Mouse (Mus musculus) lung, embryonic 14.5 days (tissue): ENCODE measurements around the gene Cpne6. TPM values are rescaled to one million over a fixed set of nuclear protein-coding genes. Genes with fewer than 3 reads are reported as not detected.

ENCODE experiments used
- ATAC-seq: fragments of 200-750 bp; cut with Nextera tagmentation; 2 replicates; pipeline ENCODE4 v1.8.0; 2017; ENCODE audit warnings: mild to moderate bottlenecking, moderate TSS enrichment, moderate library complexity; ENCODE audit not compliant: insufficient read depth
- DNase-seq: peaks from one replicate; pipeline ENCODE4 v3.0.0-alpha.2; 2015
- H3K27ac ChIP-seq: fragments of 300-500 bp; sonication (generic); 2 replicates; pipeline ENCODE4 v1.5.1; 2014; ENCODE audit warnings: low read depth, mild to moderate bottlenecking, moderate library complexity
- H3K27me3 ChIP-seq: fragments of 300-500 bp; sonication (generic); 2 replicates; pipeline ENCODE4 v1.6.1; 2014; ENCODE audit warnings: low read length, control low read depth; ENCODE audit not compliant: insufficient read depth
- H3K36me3 ChIP-seq: fragments of 300-500 bp; sonication (generic); 2 replicates; pipeline ENCODE4 v1.6.1; 2014; ENCODE audit warnings: control low read depth; ENCODE audit not compliant: insufficient read depth
- H3K4me1 ChIP-seq: fragments of 300-500 bp; sonication (generic); 2 replicates; pipeline ENCODE4 v1.6.1; 2014; ENCODE audit warnings: antibody characterized with exemption, control low read depth; ENCODE audit not compliant: insufficient read depth
- H3K4me2 ChIP-seq: fragments of 300-500 bp; sonication (generic); 2 replicates; pipeline ENCODE4 v1.6.1; 2014; ENCODE audit warnings: mild to moderate bottlenecking
- H3K4me3 ChIP-seq: fragments of 300-500 bp; sonication (generic); 2 replicates; pipeline ENCODE4 v1.5.1; 2014; ENCODE audit warnings: low read depth, low read length
- H3K9ac ChIP-seq: fragments of 300-500 bp; sonication (generic); 2 replicates; pipeline ENCODE4 v1.6.1; 2014
- H3K9me3 ChIP-seq: fragments of 300-500 bp; sonication (generic); 2 replicates; pipeline ENCODE4 v1.6.1; 2016; ENCODE audit warnings: low read depth, low read length, control low read depth
- CTCF ChIP-seq: IDR thresholded peaks from 2 replicates; pipeline ENCODE4 v1.5.1; 2016; ENCODE audit warnings: antibody characterized with exemption, low read depth
- WGBS: fragments of 180-500 bp; shearing (Covaris S2); extraction: QIAGEN DNeasy Blood & Tissue Kit; methylation state at CpG from one replicate; pipeline ENCODE4 v1.1.7; 2014; 5-methylcytosine and 5-hydroxymethylcytosine counted together
- polyA plus RNA-seq: library from polyadenylated mRNA; unstranded; fragments of >200 nt; fragmentation: Nextera tagmentation; extraction: Ambion mirVana; gene quantifications from 2 replicates; pipeline ENCODE4 v1.2.1, GENCODE M21; 2014

Gene Cpne6
- polyA plus RNA-seq, 1 experiment from 2014 or later, result 0.25 TPM

DNA sequence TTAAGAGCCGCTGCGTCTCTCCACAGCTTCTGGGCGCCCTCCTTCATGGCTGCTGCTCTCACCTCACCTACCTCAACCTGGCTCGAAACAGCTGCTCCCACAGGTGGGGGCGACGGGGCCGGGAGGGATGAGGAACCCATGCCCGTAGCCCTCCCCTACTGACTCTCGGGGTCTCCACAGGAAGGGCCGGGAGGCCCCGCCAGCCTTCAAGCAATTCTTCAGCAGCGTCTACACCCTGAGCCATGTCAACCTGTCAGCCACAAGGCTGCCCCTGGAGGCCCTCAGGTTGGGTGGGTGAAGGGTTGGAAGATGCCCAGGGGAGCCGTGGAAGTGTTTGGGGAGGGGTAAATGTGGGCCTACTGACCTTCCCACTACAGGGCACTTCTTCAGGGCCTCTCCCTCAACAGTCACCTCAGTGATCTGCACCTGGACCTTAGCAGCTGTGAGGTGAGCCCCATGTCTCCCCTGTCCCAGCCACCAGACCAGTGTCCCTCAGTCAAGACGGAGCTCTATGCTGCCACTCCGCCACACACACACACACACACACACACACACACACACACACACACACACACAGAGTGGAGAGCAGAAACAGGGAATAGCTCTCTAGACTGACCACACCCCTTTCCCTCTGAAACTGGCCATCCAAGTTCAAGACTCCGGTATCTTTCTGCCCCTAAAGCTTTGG, 13.3 kb upstream of the Cpne6 start:
- no peak overlapping the region for H3K9ac ChIP-seq
- 54% methylated on average over 16 of the region's 16 CpGs for WGBS
- TF ChIP-seq CTCF, result no peak
- H3K9me3 ChIP-seq, result no peaks in the 10 kb centered on the region
- DNase-seq, result no peak
- no peaks in the 10 kb centered on the region for H3K36me3 ChIP-seq
- peak; percentile 43 for ATAC-seq
- H3K4me1 ChIP-seq, result peaks cover under 1% of the 10 kb centered on the region; the same call in 1 of the 2 replicates
- H3K4me3 ChIP-seq, result no peak overlapping the region
- no peak overlapping the region for H3K4me2 ChIP-seq
- no peak overlapping the region for H3K27ac ChIP-seq
- H3K27me3 ChIP-seq, result no peaks in the 10 kb centered on the region

DNA sequence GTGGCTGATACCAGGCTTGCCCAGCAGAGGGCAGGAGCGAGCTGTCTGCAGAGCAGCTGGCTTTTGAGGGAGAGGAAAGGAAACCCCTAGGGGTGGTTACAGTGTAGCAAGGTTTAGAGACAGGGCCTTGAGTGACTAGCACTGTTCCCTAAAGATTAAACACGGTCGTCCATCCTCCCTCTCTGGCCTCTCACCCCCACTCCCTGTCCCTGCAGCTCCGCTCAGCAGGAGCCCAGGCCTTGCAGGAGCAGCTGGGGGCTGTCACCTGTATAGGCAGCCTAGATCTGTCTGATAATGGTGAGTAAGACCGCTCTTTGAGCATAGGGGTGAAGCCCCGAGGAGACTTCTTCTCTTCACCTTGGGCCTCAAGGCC, 12.8 kb upstream of the Cpne6 start:
- peak; percentile 67 for ATAC-seq
- H3K4me3 ChIP-seq, result no peak overlapping the region
- H3K27ac ChIP-seq, result no peak overlapping the region
- no peaks in the 10 kb centered on the region for H3K4me1 ChIP-seq
- H3K4me2 ChIP-seq, result no peak overlapping the region
- DNase-seq, result peak; percentile 94
- no peaks in the 10 kb centered on the region for H3K36me3 ChIP-seq
- peak; percentile 99 for TF ChIP-seq CTCF
- H3K9ac ChIP-seq, result no peak overlapping the region
- H3K9me3 ChIP-seq, result no peaks in the 10 kb centered on the region
- no peaks in the 10 kb centered on the region for H3K27me3 ChIP-seq
- WGBS, result 21% methylated on average over 6 of the region's 6 CpGs

DNA sequence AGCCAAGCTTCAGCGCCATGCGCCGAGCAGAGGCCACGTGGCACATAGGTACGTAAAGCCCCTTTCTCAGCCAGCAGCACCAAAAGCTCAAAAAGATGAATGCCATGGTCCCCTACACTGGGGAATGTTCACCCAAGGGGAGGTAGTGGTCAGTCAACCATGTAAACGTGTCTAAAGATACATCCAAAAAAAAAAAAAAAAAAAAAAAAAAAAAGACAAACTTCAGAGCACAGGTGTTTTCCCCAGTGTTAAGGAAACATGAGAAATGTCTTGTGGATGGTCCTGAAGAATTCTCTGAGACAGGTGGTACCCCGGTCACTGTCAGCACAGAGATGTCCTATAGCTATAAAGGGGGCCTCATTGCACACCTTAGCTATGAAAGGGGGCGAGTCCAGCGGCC, 4.6 kb upstream of the Cpne6 start:
- 83% methylated on average over 9 of the region's 9 CpGs for whole genome bisulfite sequencing

DNA sequence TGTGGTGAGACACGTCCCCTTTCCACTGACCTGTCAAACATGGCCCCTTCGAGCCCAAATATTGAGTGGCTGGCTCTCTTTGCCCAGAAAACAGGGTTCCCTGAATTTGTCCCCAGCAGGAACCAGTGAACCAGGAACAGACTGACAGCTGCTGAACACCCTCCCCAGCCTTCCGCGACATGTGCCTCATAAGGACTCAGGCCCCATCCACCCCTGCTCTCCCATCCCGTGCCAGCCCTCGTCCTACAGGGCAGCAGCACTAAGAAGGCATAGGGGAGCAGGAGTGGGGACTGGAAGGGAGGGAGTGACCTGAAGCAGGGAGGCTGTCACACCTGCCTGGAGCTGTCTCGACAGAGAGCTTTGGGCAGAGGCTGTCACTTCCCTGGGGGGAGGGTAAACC, 2.4 kb upstream of the Cpne6 start:
- 47% methylated on average over 7 of the region's 7 CpGs for WGBS
- Histone ChIP-seq H3K36me3 (no peaks in the 10 kb centered on the region), H3K27me3 (no peaks in the 10 kb centered on the region; the same call in 1 of the 2 replicates), H3K27ac (no peak overlapping the region), H3K4me3 (no peak overlapping the region), H3K9ac (no peak overlapping the region), H3K4me2 (no peak overlapping the region), H3K4me1 (no peaks in the 10 kb centered on the region), H3K9me3 (no peaks in the 10 kb centered on the region)
- no peak for TF ChIP-seq CTCF
- no peak for DNase-seq
- no peak for ATAC-seq

More for the DNA sequence above, 4.6 kb upstream of the Cpne6 start:
- TF ChIP-seq CTCF, result no peak
- Histone ChIP-seq H3K9ac (no peak overlapping the region), H3K27me3 (no peaks in the 10 kb centered on the region), H3K9me3 (no peaks in the 10 kb centered on the region), H3K36me3 (no peaks in the 10 kb centered on the region), H3K4me1 (no peaks in the 10 kb centered on the region), H3K27ac (no peak overlapping the region), H3K4me3 (no peak overlapping the region), H3K4me2 (no peak overlapping the region)
- ATAC-seq, result no peak
- no peak for DNase-seq

DNA sequence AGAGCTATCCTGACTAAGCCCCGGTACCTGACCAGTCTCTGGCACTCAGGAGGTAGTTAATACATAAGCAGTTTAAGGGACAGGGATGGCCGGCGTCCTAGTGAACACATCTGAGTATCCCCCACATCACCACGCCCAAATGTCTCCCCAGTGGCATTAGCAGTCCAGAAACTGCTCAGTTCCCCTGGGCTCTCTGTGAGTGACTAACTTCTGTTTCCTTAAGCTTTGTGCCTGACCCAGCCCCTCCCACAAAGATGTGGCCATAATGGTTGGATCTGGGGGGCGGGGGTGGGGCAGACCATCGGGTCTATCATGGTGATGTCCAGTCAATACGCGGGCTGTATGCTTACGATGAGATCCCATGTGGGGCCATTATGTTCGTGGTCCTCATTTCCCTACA, 705 bp upstream of the Cpne6 start:
- no peaks in the 10 kb centered on the region for H3K4me1 ChIP-seq
- no peaks in the 10 kb centered on the region; the same call in 1 of the 2 replicates for H3K27me3 ChIP-seq
- no peak overlapping the region for H3K27ac ChIP-seq
- H3K4me3 ChIP-seq, result no peak overlapping the region
- H3K4me2 ChIP-seq, result no peak overlapping the region
- no peaks in the 10 kb centered on the region for H3K36me3 ChIP-seq
- DNase-seq (no peak), ATAC-seq (no peak)
- TF ChIP-seq CTCF, result no peak
- 75% methylated on average over 10 of the region's 10 CpGs for WGBS
- H3K9me3 ChIP-seq, result no peaks in the 10 kb centered on the region
- H3K9ac ChIP-seq, result no peak overlapping the region

DNA sequence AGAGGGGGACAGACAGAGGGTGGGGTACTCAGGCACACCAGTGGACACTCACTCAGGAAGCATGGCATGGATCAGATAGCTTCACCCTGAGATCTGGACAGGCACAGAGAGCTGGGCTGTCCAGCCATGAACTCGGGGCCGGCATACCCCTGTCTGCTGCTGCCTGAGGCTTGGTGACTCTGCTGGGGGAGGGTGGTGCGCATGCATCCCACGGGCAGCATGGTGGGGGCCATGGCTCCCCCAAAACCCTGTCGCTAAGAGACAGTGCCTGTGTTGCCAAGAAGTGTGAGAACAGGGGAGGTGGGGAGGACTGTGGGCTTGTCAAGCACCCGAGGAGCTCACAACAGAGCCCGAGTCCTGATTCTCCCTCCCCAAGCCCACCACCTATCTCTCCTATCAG, 792 bp downstream of the Cpne6 start:
- Histone ChIP-seq H3K4me2 (no peak overlapping the region; the same call in 1 of the 2 replicates), H3K27ac (no peak overlapping the region), H3K4me3 (no peak overlapping the region), H3K27me3 (no peaks in the 10 kb centered on the region; the same call in 1 of the 2 replicates), H3K9me3 (no peaks in the 10 kb centered on the region), H3K36me3 (no peaks in the 10 kb centered on the region), H3K4me1 (no peaks in the 10 kb centered on the region), H3K9ac (no peak overlapping the region)
- TF ChIP-seq CTCF, result no peak
- 36% methylated on average over 7 of the region's 7 CpGs for WGBS
- DNase-seq, result no peak
- ATAC-seq, result peak; percentile 48; the same call in 1 of the 2 replicates

DNA sequence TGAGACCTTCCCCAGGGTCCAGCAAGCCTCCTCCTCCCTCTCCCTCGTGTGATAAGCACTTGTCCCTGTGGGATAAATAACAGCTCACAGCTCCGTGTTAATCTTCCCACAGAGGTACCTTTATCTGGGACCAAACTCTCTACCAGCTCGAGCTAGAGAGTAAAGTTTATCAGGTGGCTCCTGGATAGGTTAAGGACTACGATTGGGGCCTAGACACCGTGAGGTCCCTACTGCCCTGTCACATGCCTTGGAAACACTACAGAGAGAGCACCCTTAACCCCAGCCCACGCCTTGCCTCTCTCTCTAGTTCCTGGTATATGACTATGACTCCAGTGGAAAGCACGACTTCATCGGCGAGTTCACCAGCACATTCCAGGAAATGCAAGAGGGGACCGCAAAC, 3.7 kb downstream of the Cpne6 start:
- DNase-seq (no peak), ATAC-seq (no peak)
- no peak for TF ChIP-seq CTCF
- Histone ChIP-seq H3K27ac (no peak overlapping the region), H3K9me3 (no peaks in the 10 kb centered on the region), H3K27me3 (no peaks in the 10 kb centered on the region; the same call in 1 of the 2 replicates), H3K4me3 (no peak overlapping the region), H3K4me2 (no peak overlapping the region), H3K36me3 (no peaks in the 10 kb centered on the region), H3K4me1 (no peaks in the 10 kb centered on the region), H3K9ac (no peak overlapping the region)
- WGBS, result 46% methylated on average over 10 of the region's 10 CpGs
